Mouse (Mus musculus) ES-E14 (cell line): Measurements from ENCODE around the gene Gm42688. TPM values are rescaled to one million over a fixed set of nuclear protein-coding genes. Genes with fewer than 3 reads are reported as not detected.

Experiments used
- DNase-seq: peaks from one replicate; pipeline ENCODE4 v3.0.0-alpha.2; 2013; ENCODE audit warnings: low read depth, low spot score
- H3K27ac ChIP-seq: 2 replicates; pipeline ENCODE4 v1.5.1; 2012; ENCODE audit warnings: low read depth, mild to moderate bottlenecking, low read length, moderate library complexity, mixed read lengths; ENCODE audit not compliant: poor library complexity, insufficient read depth, severe bottlenecking
- H3K36me3 ChIP-seq: 2 replicates; pipeline ENCODE4 v1.6.1; 2012; ENCODE audit warnings: mild to moderate bottlenecking, low read length, moderate library complexity, mixed read lengths; ENCODE audit not compliant: control insufficient read depth, poor library complexity, insufficient read depth, severe bottlenecking
- H3K4me1 ChIP-seq, 2 experiments: fragments of 150-350 bp in 1 of 2; sonication (generic) in 1 of 2; 2 replicates each; pipeline ENCODE4 v1.6.1; 2012; ENCODE audit warnings: low read length in 2 of 2, mild to moderate bottlenecking in 1 of 2, mixed read lengths in 1 of 2; ENCODE audit not compliant: control insufficient read depth in 2 of 2, insufficient read depth in 2 of 2, poor library complexity in 1 of 2
- H3K4me3 ChIP-seq, 2 experiments: fragments of 150-350 bp in 1 of 2; sonication (generic) in 1 of 2; 2 replicates each; pipeline ENCODE4 v1.5.1; 2012; ENCODE audit warnings: low read length in 2 of 2, low read depth in 1 of 2, mild to moderate bottlenecking in 1 of 2, mixed read lengths in 1 of 2; ENCODE audit not compliant: insufficient read depth in 1 of 2, poor library complexity in 1 of 2, severe bottlenecking in 1 of 2
- H3K9ac ChIP-seq: 2 replicates; pipeline ENCODE4 v1.6.1; 2012; ENCODE audit warnings: low read depth, mild to moderate bottlenecking, low read length, mixed read lengths; ENCODE audit not compliant: poor library complexity, insufficient read depth, severe bottlenecking
- H3K9me3 ChIP-seq: fragments of 150-350 bp; sonication (generic); 2 replicates; pipeline ENCODE4 v1.6.1; 2012; ENCODE audit warnings: low read depth, mild to moderate bottlenecking, low read length; ENCODE audit not compliant: control insufficient read depth, insufficient read depth
- CHD2 ChIP-seq: IDR thresholded peaks from 2 replicates; pipeline ENCODE4 v1.6.1; 2014; ENCODE audit warnings: mild to moderate bottlenecking, low read depth, low read length, inconsistent platforms
- HCFC1 ChIP-seq: IDR thresholded peaks from 2 replicates; pipeline ENCODE4 v1.6.1; 2012; ENCODE audit warnings: low read length, inconsistent platforms, borderline replicate concordance; ENCODE audit not compliant: insufficient read depth
- MAFK ChIP-seq: IDR thresholded peaks from 2 replicates; pipeline ENCODE4 v1.6.1; 2014; ENCODE audit warnings: mild to moderate bottlenecking, low read depth, low read length, inconsistent platforms; ENCODE audit not compliant: insufficient read depth
- ZC3H11A ChIP-seq: IDR thresholded peaks from 2 replicates; pipeline ENCODE4 v1.6.1; 2012; ENCODE audit warnings: low read depth, mild to moderate bottlenecking, inconsistent platforms, low read length, borderline replicate concordance
- ZNF384 ChIP-seq: IDR thresholded peaks from 2 replicates; pipeline ENCODE4 v1.6.1; 2012; ENCODE audit warnings: low read depth, low read length, inconsistent platforms
- in situ Hi-C, 2 experiments: fragments of 600-800 bp; cut with MboI; formaldehyde crosslinking; loops; one replicate each; pipeline ENCODE4 v1.15.1; 2025; ENCODE audit warnings: low sequenced_read_pairs in 2 of 2, inconsistent platforms in 1 of 2; ENCODE audit not compliant: unreplicated experiment in 2 of 2
- total RNA-seq: library from RNA; depleted of rRNA; stranded (reverse); fragments of 300-350 nt; gene quantifications from 2 replicates; pipeline ENCODE4 v1.2.3, GENCODE M21; 2012

Gm42688 gene
- total RNA-seq, 1 experiment, result 1.3 TPM

DNA sequence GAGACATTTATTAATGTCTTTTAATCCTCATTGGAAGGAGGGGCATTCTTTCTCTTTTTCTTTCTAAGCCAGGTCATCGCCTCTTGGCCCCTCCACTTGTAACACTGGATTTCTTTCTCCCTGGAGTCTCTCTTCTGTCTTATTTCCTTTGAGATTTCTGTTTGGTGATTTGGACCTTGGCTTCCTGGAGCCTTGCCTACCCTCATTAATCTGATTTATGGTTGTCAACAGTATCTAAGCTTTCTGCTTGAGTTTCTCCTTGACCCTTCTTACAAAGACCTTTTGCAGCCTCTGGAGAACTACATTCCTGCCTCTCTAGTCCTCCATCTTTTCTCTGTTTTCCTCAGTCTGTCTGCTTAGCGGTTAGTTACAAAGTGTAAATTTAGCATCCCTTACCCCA, 3.0 kb upstream of the Gm42688 start:
- Histone ChIP-seq H3K4me1 (no peaks in the 10 kb centered on the region), H3K9ac (no peak overlapping the region), H3K27ac (no peak overlapping the region), H3K36me3 (no peaks in the 10 kb centered on the region), H3K4me3 (no peak overlapping the region), H3K9me3 (no peaks in the 10 kb centered on the region)
- no peak for TF ChIP-seq CHD2
- no peak for TF ChIP-seq MAFK
- TF ChIP-seq ZNF384, result no peak
- no peak for TF ChIP-seq HCFC1
- TF ChIP-seq ZC3H11A, result no peak
- in situ Hi-C loops, result no loop called here
- DNase-seq, result no peak

DNA sequence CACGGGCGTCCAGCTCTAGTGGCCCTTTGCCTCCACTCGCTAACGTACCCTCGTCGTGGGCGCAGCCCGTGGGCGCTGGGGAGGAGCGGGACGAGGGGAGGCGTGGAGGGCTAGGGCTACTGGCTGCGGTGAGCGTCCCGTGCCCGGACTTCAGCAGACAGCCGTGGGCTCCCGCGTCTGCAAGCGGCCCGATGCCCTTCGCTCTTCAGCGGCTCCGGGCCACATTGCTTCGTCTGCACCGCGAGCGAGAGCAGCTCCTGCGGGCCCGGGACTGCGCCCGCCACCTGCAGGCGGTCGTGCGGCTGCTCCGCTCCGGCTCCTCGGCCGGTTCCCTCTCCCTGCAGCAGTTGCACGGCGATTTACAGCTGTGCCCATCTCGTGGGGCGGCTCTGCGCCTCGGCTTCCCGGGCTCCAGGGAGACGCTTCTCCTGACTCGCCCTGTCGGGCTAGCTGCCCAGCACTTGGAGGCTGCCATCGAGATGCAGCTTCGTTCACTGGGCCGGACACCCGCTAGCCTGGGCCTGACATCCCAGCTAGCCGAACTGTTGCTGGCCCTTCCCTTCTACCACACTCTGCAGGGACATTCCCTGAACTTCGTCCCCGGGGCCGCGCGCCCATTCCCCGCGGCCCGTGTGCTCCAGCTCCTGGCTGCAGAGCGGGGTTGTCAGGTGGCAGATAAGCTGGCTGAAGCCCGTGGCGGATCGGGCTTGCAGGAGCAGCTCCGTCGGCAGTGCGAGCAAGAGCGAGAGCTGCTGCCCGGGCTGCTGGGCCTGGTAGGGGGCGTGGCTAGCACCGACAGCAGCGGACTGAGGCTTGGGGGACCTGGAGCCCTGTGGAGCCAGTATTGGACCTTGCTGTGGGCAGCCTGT, 505 bp downstream of the Gm42688 start:
- Histone ChIP-seq H3K4me1 (no peaks in the 10 kb centered on the region), H3K36me3 (no peaks in the 10 kb centered on the region), H3K9me3 (no peaks in the 10 kb centered on the region), H3K9ac (peak overlapping the region; percentile 76), H3K27ac (no peak overlapping the region), H3K4me3 (peak overlapping the region; percentile 79 to 83)
- no peak for TF ChIP-seq HCFC1
- no peak for TF ChIP-seq ZNF384
- no peak for TF ChIP-seq MAFK
- TF ChIP-seq CHD2, result no peak
- no peak for TF ChIP-seq ZC3H11A
- in situ Hi-C loops, result no loop called here
- DNase-seq, result no peak

DNA sequence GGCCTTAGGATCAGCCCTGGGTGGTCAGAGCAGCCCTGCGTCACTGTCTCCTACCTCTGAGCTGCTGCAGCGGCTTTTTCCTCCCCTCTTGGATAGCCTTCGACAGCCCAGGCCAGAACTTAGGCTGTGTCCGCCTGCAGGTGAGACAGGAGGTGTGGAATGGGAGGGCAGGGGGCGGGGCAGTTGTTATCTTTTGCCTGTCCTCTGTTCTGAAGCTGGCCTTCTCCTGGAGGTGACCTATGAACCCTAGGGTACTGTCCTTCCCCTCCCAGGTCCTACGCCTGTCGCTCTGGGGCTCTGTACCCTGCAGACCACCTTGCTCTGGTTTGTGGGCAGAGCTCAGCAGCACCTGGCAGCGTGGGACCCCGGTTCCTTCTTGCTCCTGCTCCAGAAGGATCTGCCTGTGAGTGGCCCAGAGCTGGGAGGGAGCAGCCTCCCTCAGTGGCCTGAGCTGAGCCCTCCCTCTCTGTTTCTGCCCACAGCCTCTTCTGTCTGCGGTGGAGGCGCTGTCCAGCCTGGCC, 1.8 kb downstream of the Gm42688 start:
- no peak for DNase-seq
- no peak overlapping the region for H3K27ac ChIP-seq
- no peak for TF ChIP-seq MAFK
- TF ChIP-seq HCFC1, result no peak
- TF ChIP-seq CHD2, result no peak
- no peak for TF ChIP-seq ZC3H11A
- TF ChIP-seq ZNF384, result no peak
- no peak overlapping the region for H3K4me3 ChIP-seq
- H3K9me3 ChIP-seq, result no peaks in the 10 kb centered on the region
- no peaks in the 10 kb centered on the region for H3K36me3 ChIP-seq
- 0 out of 4 replicates have a peak, but pooled peaks cover 0 to 3% of the 10 kb centered on the region in 2 experiments for H3K4me1 ChIP-seq
- in situ Hi-C loops, result no loop called here
- H3K9ac ChIP-seq, result no peak overlapping the region

DNA sequence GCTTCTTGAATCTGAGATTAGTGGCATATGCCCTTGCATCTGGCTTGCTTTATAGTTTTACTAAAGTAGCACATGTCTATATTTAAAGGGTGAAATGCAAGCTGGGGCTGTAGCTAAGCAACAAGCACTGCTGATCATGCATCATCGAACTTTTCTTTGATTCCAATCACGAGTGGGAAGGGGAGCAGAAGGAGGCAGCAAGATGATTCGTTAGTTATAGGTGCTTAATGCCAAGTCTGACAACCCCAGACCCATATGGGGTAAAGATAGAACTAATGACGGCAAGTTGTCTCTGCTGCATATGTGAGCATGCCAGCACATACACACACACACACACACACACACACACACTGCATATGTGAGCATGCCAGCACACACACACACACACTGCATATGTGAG, 2.7 kb downstream of the Gm42688 start:
- H3K9ac ChIP-seq, result no peak overlapping the region
- H3K36me3 ChIP-seq, result no peaks in the 10 kb centered on the region
- H3K9me3 ChIP-seq, result no peaks in the 10 kb centered on the region
- H3K27ac ChIP-seq, result no peak overlapping the region
- no peak for DNase-seq
- in situ Hi-C loops, result no loop called here
- TF ChIP-seq MAFK, result no peak
- no peak for TF ChIP-seq HCFC1
- no peak for TF ChIP-seq ZC3H11A
- TF ChIP-seq ZNF384, result no peak
- TF ChIP-seq CHD2, result no peak
- 0 out of 4 replicates have a peak, but pooled peaks cover 0 to 3% of the 10 kb centered on the region in 2 experiments for H3K4me1 ChIP-seq
- no peak overlapping the region for H3K4me3 ChIP-seq
